Mouse (Mus musculus) MEL (cell line): Measurements from ENCODE around the gene Cpeb4. TPM values are rescaled to one million over a fixed set of nuclear protein-coding genes. Genes with fewer than 3 reads are reported as not detected.

ENCODE experiments used
- DNase-seq: peaks from one replicate; pipeline ENCODE4 v3.0.0; 2011; ENCODE audit warnings: low read depth, low spot score
- H3K27ac ChIP-seq: 2 replicates; pipeline ENCODE4 v1.5.1; 2012; ENCODE audit warnings: low read depth, mild to moderate bottlenecking, control low read depth, low read length, moderate library complexity; ENCODE audit not compliant: control insufficient read depth
- H3K27me3 ChIP-seq, 2 experiments: fragments of 150-350 bp in 1 of 2; sonication (generic) in 1 of 2; 2 replicates each; pipeline ENCODE4 v1.6.1; 2012; ENCODE audit warnings: low read length in 2 of 2, mild to moderate bottlenecking in 2 of 2, improper control_type of control experiment in 1 of 2, moderate library complexity in 1 of 2; ENCODE audit not compliant: insufficient read depth in 2 of 2, control insufficient read depth in 1 of 2
- H3K36me3 ChIP-seq, 2 experiments: 2 replicates each; pipeline ENCODE4 v1.6.1; 2012 to 2014; ENCODE audit warnings: low read length in 2 of 2, improper control_type of control experiment in 1 of 2, inconsistent platforms in 1 of 2, mild to moderate bottlenecking in 1 of 2; ENCODE audit not compliant: insufficient read depth in 2 of 2, control insufficient read depth in 1 of 2
- H3K4me1 ChIP-seq, 2 experiments: fragments of 150-350 bp in 1 of 2; sonication (generic) in 1 of 2; 2 replicates each; pipeline ENCODE4 v1.6.1; 2012; ENCODE audit warnings: low read length in 2 of 2, improper control_type of control experiment in 1 of 2, mild to moderate bottlenecking in 1 of 2; ENCODE audit not compliant: insufficient read depth in 2 of 2, control insufficient read depth in 1 of 2
- H3K4me3 ChIP-seq, 2 experiments: fragments of 150-350 bp in 1 of 2; sonication (generic) in 1 of 2; 2 replicates each; pipeline ENCODE4 v1.5.1; 2012; ENCODE audit warnings: low read depth in 2 of 2, low read length in 2 of 2, mild to moderate bottlenecking in 2 of 2, moderate library complexity in 2 of 2, control low read depth in 1 of 2, improper control_type of control experiment in 1 of 2; ENCODE audit not compliant: control insufficient read depth in 1 of 2, insufficient read depth in 1 of 2
- H3K79me2 ChIP-seq: 2 replicates; pipeline ENCODE4 v1.6.1; 2012; ENCODE audit warnings: mild to moderate bottlenecking, low read length, moderate library complexity; ENCODE audit not compliant: control insufficient read depth, poor library complexity, insufficient read depth
- H3K9ac ChIP-seq: 2 replicates; pipeline ENCODE4 v1.6.1; 2012; ENCODE audit warnings: low read depth, mild to moderate bottlenecking, control low read depth, low read length, moderate library complexity; ENCODE audit not compliant: control insufficient read depth, poor library complexity, severe bottlenecking
- H3K9me3 ChIP-seq: fragments of 150-350 bp; sonication (generic); replicated peaks from 2 replicates; pipeline ENCODE4 v1.6.1; 2012; ENCODE audit warnings: mild to moderate bottlenecking, low read length, improper control_type of control experiment, moderate library complexity; ENCODE audit not compliant: insufficient read depth
- CTCF ChIP-seq, 3 experiments: IDR thresholded peaks in 2 of 3; conservative IDR thresholded peaks in 1 of 3; 2 replicates each; pipeline ENCODE4 v1.5.1; 2011 to 2012; ENCODE audit warnings: low read length in 3 of 3, low read depth in 2 of 3, mild to moderate bottlenecking in 2 of 3, improper control_type of control experiment in 1 of 3, inconsistent platforms in 1 of 3, mixed read lengths in 1 of 3, moderate library complexity in 1 of 3; ENCODE audit not compliant: control insufficient read depth in 1 of 3, insufficient read depth in 1 of 3, poor library complexity in 1 of 3, severe bottlenecking in 1 of 3
- ETS1 ChIP-seq: IDR thresholded peaks from 2 replicates; pipeline ENCODE4 v1.6.1; 2012; ENCODE audit warnings: low read depth, mild to moderate bottlenecking, inconsistent platforms, low read length, improper control_type of control experiment, moderate library complexity
- KAT2A ChIP-seq: conservative IDR thresholded peaks from 2 replicates; pipeline ENCODE4 v1.6.1; 2012; ENCODE audit warnings: low read depth, low read length, improper control_type of control experiment, inconsistent platforms
- MYC ChIP-seq: IDR thresholded peaks from 2 replicates; pipeline ENCODE4 v1.6.1; 2011; ENCODE audit warnings: low read depth, mild to moderate bottlenecking, low read length, improper control_type of control experiment, moderate library complexity
- RAD21 ChIP-seq: IDR thresholded peaks from 2 replicates; pipeline ENCODE4 v1.6.1; 2011; ENCODE audit warnings: mild to moderate bottlenecking, low read depth, low read length, improper control_type of control experiment
- SIN3A ChIP-seq: IDR thresholded peaks from 2 replicates; pipeline ENCODE4 v1.6.1; 2012; ENCODE audit warnings: low read length, improper control_type of control experiment, inconsistent platforms
- SMC3 ChIP-seq: IDR thresholded peaks from 2 replicates; pipeline ENCODE4 v1.6.1; 2011; ENCODE audit warnings: low read depth, low read length, improper control_type of control experiment
- USF2 ChIP-seq, 2 experiments: IDR thresholded peaks; 2 replicates each; pipeline ENCODE4 v1.6.1; 2011 to 2012; ENCODE audit warnings: improper control_type of control experiment in 2 of 2, low read length in 2 of 2, borderline replicate concordance in 1 of 2, inconsistent platforms in 1 of 2, low read depth in 1 of 2, mild to moderate bottlenecking in 1 of 2; ENCODE audit not compliant: insufficient read depth in 1 of 2
- ZC3H11A ChIP-seq: IDR thresholded peaks from 2 replicates; pipeline ENCODE4 v1.6.1; 2012; ENCODE audit warnings: low read depth, mild to moderate bottlenecking, inconsistent platforms, low read length, improper control_type of control experiment
- ZNF384 ChIP-seq: IDR thresholded peaks from 2 replicates; pipeline ENCODE4 v1.6.1; 2012; ENCODE audit warnings: low read depth, mild to moderate bottlenecking, inconsistent platforms, low read length, improper control_type of control experiment
- polyA plus RNA-seq, 2 experiments: library from polyadenylated mRNA; stranded (reverse) in 1 of 2; unstranded in 1 of 2; fragments of >175 nt in 1 of 2; fragments of >200 nt in 1 of 2; gene quantifications; 2 replicates each; pipeline versions ENCODE4 v1.2.1 to v1.2.4; 2012; ENCODE audit warnings: low replicate concordance in 2 of 2, low read depth in 1 of 2; ENCODE audit not compliant: insufficient read length in 2 of 2, insufficient read depth in 1 of 2, missing spikeins in 1 of 2
- total RNA-seq: library from RNA; depleted of rRNA; stranded (reverse); fragments of 300-350 nt; gene quantifications from 2 replicates; pipeline ENCODE4 v1.2.3, GENCODE M21; 2012

The Cpeb4 gene
- total and polyA plus RNA-seq, 3 experiments, result 3.8 to 4.9 TPM; not detected in 1

DNA sequence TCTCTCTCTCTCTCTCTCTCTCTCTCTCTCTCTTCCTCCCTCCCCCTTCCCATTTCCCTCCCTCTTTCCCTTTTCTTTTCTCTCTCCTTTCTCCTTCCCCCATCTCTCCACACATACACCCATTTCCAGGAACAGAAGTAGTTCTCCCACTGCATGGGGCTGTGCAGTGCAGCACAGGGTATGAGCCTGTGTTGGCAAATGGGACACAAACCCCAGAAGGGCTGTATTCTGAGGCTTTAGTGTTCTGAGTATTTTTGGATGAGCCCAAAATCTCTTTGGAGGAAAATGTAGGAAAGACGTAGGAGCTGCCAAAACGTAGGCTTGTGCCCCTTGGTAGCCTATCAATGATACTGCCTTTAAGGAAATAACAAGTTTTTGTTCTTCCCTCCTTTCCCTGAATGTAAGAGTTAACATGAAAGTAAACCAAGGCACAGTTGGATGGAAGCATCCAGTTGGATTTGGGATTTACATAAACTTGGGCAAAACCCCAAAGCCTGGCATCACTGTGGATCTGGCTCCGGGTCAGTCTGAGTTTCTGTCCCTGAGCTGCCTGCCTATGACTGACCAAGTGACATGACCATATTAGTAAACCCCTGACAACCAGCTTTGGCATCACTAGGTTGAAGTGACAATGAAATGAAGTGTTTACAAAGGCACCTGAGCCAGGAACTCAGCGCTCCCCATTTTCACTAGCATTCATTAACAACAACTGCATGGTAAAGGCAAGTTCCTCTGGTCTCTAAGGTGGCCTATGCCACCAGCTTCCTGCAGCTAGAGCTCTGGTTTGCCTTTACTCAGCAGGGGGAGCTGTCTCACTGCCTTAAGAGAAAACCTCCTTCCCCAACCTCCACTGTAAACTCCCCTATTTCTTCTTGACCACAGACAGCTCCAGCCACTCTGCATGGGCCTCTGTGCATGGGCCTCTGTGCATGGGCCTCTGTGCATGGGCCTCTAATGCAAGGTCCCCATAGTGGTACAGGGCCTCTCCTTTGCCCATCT is 69.9 kb downstream of the Cpeb4 start:
- no peak overlapping the region for H3K4me3 ChIP-seq
- no peaks in the 10 kb centered on the region for H3K79me2 ChIP-seq
- no peaks in the 10 kb centered on the region for H3K36me3 ChIP-seq
- no peak for TF ChIP-seq SIN3A
- TF ChIP-seq MYC, result no peak
- TF ChIP-seq CTCF (IDR thresholded peaks at IDR 0.05 in 2 of 3, conservative IDR thresholded peaks at IDR 0.05 in 1 of 3; ENCODE audit: control insufficient read depth in 1 of 3, insufficient read depth in 1 of 3, low read depth in 2 of 3, low read length in 3 of 3, poor library complexity in 1 of 3, severe bottlenecking in 1 of 3), result peak in 2 of 3 experiments; percentile 52 to 68; a peak in 5 of 6 replicates
- peak; percentile 57 for TF ChIP-seq ZC3H11A
- TF ChIP-seq RAD21, result peak; percentile 71
- peak; percentile 67 for TF ChIP-seq SMC3
- H3K9me3 ChIP-seq, result no peaks in the 10 kb centered on the region
- no peak overlapping the region for H3K9ac ChIP-seq
- H3K27ac ChIP-seq, result no peak overlapping the region
- no peaks in the 10 kb centered on the region for H3K4me1 ChIP-seq
- DNase-seq, result peak; percentile 53
- H3K27me3 ChIP-seq, result peaks cover 1 to 3% of the 10 kb centered on the region in 2 experiments; a peak in 2 of 4 replicates

DNA sequence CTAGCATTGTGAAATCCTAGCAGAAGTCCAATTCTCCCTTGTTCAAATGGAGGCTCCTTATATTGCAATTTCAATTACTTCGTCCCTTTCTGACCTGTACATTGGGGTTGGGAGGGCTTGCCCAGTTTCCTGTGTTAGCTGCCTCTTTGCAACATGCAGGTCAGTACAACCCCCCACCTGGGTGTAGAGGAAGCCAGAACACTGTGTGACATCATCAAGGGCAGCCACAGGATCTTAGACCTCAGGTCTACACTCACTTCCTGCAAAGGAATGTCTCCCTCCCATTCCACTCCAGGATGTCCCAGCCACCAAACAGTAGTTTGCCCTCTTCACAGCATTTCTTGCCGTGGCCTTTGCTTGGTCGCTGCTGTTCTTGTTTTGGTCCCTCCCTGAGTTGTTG is 73.5 kb downstream of the Cpeb4 start:
- peaks cover 3% of the 10 kb centered on the region in 2 experiments; a peak in 3 of 4 replicates for H3K27me3 ChIP-seq
- H3K27ac ChIP-seq, result no peak overlapping the region
- H3K4me3 ChIP-seq, result no peak overlapping the region
- TF ChIP-seq RAD21 (no peak), USF2 (IDR thresholded peaks at IDR 0.05; ENCODE audit: borderline replicate concordance in 1 of 2, insufficient read depth in 1 of 2, low read depth in 1 of 2, low read length in 2 of 2) (no peak), ETS1 (no peak), KAT2A (no peak), ZNF384 (no peak)
- H3K9me3 ChIP-seq, result no peaks in the 10 kb centered on the region
- peaks cover 0 to 2% of the 10 kb centered on the region in 2 experiments; a peak in 1 of 4 replicates for H3K36me3 ChIP-seq
- no peak for DNase-seq
- H3K79me2 ChIP-seq, result no peaks in the 10 kb centered on the region
- H3K4me1 ChIP-seq, result peaks cover 0 to 6% of the 10 kb centered on the region in 2 experiments; a peak in 2 of 4 replicates
- H3K9ac ChIP-seq, result no peak overlapping the region
